Mouse (Mus musculus) frontal cortex, postnatal 14 days (tissue): Measurements from ENCODE around the gene Duox1.
"Not testable (repeated sequence)": the region's sequence is repeated elsewhere in the genome, so short reads cannot be mapped to it uniquely, and the experiment has no call there.

Experiments used
- DNase-seq, 2 experiments: peaks; one replicate each; pipeline ENCODE4 v3.0.0; 2022; ENCODE audit warnings: low spot score in 2 of 2

Gene Duox1

DNA sequence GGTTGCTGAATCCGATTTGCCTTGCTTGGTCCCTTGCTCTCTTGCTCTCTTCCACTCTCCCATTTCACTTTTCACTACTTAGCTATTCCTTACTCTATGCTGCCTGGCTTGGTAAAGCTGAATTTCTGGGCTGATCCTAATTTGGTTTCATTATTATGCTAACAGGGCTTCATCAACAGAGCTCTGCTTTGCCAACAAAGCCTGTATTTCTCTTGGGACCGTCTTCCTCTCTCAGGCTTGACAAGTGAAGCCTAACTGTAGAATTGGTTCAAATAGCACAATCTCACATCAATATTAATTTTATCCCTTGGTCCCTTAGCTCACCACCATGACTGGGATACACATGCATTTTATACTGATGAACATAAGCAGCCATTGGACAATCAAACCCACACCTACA lies 3.9 kb upstream of the Duox1 start:
- DNase-seq, result no peak

DNA sequence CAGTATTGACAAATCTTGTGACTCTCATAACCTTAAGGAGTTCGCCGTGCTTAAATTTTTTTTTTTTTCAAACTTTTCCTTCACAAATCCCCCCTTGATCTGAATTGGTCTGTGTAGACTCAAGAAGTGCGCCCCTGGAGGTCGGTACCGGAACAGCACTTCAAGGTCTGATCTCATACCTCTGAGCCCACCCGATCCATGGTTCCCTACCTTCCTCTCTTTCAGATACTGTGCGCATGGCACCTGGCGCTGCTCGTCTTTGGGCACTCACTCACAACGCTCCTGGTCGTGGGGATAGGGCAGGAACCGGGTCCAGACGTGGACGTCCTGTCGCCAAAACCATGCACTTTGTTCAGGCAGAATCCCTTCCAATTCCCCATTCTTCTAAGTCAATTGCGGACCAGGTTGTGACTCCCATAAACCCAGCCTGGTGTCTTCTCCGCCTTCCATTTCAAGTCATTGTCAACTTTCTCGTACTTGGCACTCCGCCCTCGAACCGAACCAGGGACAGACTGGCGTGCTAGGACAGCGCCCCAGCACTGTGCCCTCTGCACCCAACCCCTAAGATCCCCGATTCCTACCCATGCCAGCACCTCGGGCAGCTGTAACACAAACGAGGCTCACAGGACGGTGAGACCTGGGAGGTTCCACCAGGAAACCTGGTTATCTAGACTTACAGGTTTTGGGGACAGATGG lies 2.6 kb upstream of the Duox1 start:
- DNase-seq, result peak in 1 of 2 experiments; percentile 50

DNA sequence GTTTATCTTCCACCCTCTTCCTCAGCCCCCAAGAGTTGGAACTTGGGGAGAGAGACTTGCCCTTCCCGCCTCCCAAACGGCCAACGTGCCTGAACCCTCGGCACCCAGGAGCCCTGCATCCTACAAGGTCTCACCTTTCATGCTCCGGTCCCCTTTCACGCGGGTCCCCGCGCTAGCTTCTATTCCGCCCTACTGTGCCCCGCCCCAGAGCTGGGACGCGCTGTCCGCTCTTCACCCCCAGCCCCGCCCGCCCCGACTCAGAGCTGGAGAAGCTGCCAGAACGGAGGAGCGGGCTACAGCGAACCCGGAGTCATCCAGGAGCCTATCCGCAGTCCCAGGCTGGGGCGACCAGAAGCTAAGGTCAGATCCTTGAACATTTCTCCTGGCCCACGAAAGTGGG lies 1.9 kb upstream of the Duox1 start, which contains the start of gene Duoxa1:
Gene Duoxa1, minus strand, starts transcription at position 195 of the 400 bp plus-strand sequence.
- no peak for DNase-seq

DNA sequence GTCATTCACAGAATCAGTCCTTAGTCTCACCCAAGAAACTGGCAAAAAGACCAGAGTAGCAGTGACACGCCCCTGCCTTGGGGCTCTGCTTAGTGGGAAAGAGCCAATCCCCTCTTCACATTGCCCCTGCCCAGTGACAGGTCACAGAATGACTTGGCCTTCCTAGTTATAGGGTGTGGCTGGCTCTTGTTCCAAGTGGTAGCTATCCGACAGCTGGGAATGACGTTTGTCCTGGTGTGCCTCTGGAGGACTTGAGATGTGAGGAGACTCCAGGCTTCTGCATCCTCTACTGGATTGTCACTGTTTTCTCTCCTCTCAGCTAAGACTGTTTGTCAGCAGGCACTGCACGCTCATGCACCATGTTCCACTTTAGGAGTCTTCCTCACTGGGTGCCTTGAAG lies 1.9 kb downstream of the Duox1 start:
- DNase-seq, result no peak

DNA sequence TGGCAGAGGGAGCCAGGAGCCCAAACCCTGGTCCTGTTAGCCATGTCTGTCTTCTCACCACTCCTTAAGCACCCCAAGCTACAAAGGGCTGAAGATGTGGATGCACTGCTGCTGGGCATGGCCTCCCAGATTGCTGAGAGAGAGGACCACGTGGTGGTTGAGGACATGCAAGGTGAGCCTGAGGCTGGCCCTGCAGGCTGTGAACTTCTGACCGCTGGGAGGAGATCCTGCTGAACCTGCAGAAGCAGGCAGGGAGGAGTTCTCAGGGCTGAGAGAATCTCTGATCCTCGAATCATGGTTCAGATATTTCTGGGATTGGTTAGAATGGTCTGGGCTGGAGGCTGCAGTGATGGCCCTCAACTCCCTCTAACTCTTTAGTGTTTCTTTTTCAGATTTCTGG lies 8.5 kb downstream of the Duox1 start:
- no peak for DNase-seq

DNA sequence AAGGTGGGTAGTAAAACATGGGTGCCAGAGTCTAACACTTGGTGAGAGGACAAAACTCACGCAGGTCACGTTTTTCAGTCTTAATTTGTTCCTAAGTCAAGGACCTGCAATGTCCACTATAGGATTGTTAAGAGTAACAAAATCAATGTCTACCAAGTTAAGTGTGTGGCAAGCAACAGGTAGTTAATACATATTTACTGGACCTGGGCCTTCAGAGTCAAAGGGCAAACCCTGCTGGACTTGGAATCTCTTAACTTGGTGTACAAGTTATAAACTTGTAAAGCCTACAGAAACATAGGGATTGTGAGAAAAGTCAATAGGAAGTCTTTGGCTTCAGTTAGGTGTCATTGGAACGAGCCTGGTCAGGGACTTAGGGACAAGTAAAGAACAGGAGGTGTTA lies 9.1 kb downstream of the Duox1 start:
- DNase-seq, result no peak

DNA sequence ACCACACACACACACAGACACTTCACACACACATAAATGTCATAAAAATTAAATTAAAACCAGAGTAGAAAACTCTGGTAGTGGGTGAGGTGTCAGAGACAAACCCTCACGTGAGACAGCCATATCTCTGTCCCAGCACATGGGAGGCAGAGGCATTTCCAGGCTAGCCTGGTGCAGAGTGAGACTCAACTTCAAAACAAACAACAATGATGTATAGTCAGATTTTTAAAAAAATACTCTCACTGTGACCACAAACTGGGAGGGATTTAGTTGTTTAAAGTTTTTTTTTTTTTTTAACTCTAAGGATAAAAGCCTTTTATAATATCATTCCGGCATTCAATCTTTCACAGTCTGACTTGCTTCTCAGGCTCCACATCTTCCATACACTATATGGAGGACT lies 9.9 kb downstream of the Duox1 start:
- no peak for DNase-seq

DNA sequence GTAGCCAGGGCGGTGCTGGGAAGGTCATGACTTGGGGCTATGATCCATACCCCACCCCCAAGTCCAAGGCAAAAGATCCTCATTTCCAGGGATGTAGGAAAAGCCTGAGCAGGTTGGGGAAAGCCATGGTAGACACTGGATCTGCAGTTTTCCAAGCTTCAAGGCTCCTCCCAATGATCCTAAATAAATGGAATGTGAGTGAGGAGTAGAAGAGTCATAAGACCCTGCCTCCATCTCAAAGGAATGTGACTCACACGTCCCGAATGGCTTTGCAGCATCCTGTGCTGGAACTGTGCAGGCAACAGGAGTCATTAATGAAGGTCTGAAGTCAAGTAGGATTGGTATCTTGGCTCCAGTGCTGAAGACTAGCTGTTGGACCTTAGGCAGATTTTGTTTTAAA lies 12.5 kb downstream of the Duox1 start:
- DNase-seq, result no peak

DNA sequence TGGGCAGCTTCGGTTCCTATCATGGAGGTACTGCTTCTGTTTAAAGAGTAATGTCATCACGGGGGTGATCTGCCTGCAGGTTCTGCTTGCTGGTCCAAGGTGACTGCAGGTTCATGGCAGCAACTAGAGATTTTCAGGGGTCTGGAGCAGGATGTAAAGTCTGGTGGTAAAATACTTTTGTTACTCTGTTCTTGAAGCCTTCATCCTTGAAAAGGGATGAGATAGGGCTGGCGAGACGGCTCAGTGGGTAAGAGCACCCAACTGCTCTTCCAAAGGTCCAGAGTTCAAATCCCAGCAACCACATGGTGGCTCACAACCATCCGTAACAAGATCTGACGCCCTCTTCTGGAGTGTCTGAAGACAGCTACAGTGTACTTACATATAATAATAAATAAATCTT lies 14.8 kb downstream of the Duox1 start:
- not testable (repeated sequence) for DNase-seq

DNA sequence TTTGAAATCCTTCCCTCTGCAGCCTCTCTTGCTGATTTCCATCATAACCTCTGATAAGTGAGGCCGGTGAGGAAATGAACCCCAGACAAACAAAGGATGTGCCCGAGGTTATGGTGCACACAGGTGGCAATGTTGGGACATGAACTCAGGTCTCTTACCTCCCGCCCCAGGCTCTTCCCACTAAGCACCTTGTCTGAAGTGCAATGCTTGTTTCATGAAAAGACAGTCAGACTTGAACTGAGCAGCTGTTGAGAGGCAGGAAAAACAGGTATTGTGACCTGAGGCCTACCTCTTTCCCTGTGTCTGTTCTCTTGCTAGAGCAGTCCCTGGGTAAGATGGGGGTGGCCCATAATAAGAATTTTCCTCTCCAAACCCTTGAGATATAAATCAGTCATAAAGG lies 16.8 kb downstream of the Duox1 start:
- DNase-seq, result no peak

DNA sequence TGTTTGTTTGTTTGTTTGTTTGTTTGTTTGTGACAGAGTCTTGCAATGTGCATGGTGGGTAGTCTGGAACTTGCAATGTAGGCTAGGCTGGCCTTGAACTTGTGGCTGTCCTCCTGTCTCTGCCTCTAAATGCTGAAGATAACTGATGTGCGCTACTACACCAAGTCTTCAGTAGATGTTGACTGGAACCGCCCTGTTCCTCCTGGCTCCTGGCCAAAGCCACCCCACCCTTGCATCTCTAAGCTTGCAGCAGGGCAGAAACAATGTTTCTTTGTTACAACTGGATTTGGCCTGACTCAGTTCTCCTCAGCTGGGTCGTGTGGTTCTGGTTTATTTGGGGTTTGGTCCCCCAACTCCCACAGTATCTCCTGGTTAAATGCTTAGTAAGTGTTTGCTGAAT lies 18.7 kb downstream of the Duox1 start:
- no peak for DNase-seq

DNA sequence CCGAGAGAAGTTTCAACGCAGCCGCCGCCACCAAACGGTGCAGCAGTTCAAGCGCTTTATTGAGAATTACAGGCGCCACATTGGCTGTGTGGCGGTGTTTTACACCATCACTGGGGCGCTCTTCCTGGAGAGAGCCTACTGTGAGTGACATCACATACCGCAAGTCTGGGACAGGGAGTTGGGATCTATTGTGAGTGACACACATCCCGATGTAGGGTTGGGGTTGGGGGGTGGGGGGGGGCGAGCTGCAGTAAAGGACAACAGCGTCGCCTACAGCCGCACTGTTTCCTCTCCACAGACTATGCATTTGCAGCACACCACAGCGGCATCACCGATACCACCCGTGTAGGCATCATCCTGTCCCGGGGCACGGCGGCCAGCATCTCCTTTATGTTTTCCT lies 21.8 kb downstream of the Duox1 start:
- DNase-seq, result no peak

DNA sequence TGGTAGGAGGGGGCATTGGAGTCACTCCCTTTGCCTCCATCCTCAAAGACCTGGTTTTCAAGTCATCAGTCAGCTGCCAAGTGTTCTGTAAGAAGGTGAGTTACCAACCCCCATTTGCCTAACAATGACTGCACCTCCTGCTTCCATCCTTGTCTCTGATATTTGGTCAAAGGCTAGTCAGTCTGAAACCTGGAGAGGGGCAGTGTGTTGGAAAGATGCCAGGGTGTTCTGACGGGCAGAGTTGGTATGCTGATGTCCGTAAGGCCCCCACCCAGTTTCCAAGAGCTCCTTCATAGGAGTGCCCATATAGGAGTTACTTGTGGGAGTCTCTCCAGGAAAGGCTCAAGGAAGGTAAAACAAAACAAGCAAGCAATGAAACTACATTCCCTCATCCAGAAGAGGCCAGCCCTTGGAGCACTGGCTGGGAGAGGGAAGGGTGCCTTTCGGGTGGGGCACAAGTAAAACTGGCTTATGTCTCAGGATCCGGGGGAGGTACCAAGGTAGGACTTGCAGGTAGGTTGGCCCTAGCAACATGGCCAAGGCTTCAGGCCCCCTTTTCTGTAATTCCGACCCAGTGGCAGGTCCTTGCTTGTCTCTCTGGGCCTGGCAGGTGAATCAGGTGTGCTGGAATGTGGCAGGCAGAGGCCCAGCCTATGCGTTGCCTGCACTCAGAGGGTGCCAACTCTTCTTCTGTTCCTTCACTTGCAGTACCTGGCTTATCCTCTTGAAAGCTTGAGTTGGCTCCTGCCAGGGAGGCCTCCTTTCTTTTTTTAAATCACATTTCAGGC lies 29.8 kb downstream of the Duox1 start:
- DNase-seq, result no peak

DNA sequence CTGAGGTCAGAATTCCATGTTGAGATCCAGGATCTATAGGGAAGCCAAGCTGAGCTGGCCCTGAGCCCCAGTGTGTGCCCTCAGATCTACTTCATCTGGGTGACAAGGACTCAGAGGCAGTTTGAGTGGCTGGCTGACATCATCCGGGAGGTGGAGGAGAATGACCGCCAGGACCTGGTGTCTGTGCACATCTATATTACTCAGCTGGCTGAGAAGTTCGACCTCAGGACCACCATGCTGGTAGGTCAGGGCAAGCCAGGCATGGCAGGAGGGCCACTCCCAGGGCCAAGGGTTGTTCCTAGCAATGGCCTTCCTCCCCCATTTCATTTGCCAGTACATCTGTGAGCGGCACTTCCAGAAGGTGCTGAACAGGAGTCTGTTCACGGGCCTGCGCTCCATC lies 30.7 kb downstream of the Duox1 start:
- not testable (repeated sequence) for DNase-seq

DNA sequence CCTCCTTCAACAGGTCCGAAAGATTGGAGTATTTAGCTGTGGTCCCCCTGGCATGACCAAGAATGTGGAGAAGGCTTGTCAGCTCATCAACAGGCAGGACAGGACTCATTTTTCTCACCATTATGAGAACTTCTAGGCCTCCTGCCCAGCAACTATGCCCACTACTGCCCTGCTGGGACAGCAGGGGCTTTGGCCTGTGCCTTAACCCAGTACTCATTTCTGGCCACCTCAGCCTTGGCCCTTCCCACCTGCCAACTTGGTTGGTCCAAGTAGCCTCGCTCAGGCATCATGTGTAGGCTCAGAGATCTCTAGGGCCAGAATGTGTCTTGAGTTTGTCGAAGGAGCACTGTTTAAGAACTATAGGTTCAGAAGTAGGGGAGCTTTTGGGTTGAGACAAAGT lies 31.8 kb downstream of the Duox1 start:
- DNase-seq, result no peak

DNA sequence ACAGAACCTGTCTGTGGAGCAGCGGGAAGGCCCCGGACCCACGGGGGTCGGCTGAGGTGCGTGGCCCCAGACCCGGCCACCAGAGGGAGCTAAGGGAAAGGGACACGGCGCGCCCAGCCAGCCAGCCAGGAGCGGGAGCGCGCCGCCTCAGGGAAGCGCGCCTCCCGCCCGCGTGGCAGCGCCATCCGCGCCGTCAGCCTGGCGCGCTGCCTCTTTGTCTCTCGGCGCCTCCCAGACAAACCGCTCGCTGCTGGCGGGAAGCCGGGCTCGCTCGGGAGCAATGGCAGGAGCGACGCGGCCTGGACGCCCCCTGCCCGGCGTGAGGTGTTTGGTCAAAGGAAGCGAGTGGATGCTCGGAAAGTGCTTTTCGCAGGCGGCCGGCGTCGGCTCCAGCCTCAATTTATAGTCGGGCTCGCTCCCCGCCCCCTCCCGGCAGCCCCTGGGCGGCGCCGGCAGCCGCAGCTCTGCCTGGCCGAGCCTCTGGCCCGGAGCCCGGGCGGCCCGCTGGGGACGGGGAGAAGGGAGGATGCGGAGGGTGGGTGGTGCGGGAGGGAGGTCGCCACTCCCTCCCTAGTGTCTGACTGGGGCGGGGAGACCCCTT lies 33.2 kb downstream of the Duox1 start:
- DNase-seq, result peak; percentile 79 to 84

DNA sequence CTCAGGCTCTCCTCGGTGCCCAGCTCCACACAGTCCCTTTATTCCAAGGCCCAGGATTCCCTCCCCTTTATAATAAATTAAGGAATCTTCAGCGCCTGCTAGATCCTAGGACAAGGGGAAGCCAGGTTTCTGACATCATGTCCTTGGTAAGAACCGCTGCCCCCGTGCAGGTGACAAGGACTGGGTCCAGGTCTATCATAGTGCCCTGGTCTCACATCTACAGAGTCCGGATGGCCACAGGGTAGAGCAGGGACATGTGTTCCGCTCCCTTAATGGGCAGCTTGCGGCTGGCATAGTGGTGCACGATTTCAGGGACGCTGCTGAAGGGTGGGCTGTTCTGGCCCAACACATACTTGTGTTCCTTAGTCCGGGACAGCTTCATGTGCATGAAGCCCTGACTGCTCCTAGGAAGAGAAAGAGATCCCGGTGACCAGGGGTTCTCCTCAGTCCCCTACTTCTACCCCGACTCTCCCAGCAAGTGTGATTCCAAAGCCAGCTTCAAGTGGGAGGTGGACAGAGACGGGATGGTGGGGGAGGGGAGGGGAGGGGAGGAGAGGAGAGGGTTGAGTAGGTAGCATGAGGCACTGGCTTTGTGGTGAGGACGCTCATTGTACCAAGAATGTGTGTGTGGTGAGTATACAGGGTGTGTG lies 33.8 kb downstream of the Duox1 start:
- peak in 1 of 2 experiments; percentile 35 for DNase-seq

DNA sequence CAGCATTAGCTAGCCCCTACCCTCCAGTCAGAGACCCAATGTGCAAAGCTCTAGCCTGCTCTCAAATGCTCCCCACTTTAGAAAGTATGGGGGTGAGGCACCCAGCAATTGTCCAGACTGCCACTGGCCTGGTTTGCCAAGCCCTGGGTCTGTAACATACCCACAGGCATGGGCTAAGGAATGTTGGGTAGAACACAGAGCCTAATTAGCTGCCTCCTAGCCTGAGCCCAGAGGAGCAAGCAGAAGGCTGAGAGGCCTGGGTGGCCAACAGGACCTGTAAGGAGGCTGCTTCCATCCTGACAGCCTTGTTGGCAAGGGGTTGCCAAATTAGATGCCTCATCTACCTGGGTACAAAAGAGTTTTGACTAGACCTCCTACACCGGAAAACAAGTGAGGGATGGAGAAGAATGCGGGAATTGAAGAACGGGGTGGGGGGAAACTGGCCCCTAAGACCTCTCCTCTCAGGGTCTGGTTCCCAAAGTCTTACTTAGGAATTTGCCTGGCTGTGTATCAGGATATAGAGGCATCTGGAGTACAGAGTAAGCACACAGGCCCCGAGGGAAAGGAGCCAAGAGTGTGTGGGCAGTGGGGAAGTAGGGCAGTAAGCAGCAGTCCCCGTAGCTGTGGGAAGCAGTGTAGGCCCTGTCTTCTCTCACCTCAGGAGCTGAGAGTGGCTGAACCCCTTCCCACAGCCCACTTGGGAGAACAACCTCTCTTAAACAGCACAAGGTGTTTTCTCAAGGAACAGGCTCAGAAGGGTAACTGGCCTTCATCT lies 35.9 kb downstream of the Duox1 start:
- no peak for DNase-seq

DNA sequence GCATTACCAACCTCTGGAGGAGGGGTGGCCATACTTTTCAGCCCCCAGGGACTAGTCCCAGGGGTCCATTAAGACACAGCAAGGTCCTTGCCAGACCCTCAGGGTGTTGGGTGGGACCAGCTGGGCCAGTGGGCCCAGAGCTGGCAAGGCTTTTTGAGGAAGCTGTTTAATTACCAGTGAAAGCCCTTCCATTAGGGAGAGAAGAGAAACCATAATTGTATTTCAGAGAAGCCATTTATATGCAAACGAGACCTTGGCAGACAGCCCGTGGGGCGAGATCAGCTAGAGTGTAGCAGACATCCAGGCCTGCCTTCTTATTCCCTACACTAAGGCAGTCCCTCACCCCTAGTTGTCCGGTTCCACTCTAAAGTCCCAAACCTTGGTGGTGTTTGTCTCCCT lies 36.5 kb downstream of the Duox1 start:
- DNase-seq, result peak; percentile 62

DNA sequence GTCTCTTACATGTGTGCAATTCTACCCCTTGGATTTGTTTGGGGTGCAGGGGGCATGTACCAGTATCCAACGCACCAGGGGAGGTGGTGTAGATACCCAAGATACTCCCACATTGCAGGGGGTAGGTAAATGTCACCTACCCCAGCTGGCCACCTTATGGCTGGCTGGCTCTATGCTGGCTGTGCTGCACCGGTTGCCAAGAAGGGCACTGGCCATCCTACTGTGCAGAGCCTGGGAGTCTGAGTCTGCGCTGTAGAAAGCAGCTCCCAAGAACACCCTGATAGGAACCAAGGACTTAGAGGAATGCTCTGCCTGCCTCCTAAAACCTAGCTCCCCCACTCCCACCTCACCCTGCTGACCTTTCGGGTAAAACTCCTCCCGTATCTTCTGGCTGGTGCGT lies 37.5 kb downstream of the Duox1 start:
- no peak for DNase-seq

DNA sequence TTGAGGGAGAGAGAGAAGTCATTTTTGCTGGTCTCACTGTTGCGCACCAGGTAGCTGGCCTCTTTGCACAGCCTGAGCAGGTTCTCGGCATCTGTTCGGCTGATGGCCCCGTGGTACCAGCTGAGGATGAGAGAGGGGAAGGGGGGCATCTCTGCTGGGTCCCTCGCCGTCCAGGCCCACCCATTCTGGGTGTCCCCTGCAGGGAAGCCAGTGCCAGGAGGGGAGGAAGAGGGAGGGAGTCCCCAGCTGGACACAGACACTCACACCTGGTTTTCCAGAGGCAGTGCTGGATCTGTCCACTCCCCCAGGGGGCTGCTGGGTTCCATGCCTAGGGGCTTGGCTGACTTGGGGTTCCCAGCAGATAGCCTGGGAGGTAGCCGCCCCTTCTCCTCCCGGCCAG lies 38.3 kb downstream of the Duox1 start:
- DNase-seq, result no peak
